Mouse (Mus musculus) left cerebral cortex, adult 9 months (tissue): ENCODE measurements around the gene Snap47.

Experiments used
- DNase-seq, 2 experiments: peaks; one replicate each; pipeline ENCODE4 v3.0.0; 2022; ENCODE audit warnings: low spot score in 2 of 2

Snap47 gene

GRCm38 (mm10) chr11:59421967-59422366, 29.0 kb downstream of the Snap47 start:
- no peak for DNase-seq

- no peak for DNase-seq
These were observed 29.6 kb downstream of the Snap47 start for GRCm38 (mm10) chr11:59421436-59421835.

- DNase-seq: no peak
These were observed 32.3 kb downstream of the Snap47 start for GRCm38 (mm10) chr11:59418708-59419107.

- peak; percentile 17 to 37 for DNase-seq
These were observed 37.8 kb downstream of the Snap47 start for GRCm38 (mm10) chr11:59412999-59413863.

- no peak for DNase-seq
These were observed 38.9 kb downstream of the Snap47 start for GRCm38 (mm10) chr11:59412058-59412457.

- no peak for DNase-seq
These were observed 40.1 kb downstream of the Snap47 start for GRCm38 (mm10) chr11:59410851-59411250.

GRCm38 (mm10) chr11:59405761-59406160, 45.2 kb downstream of the Snap47 start:
- DNase-seq: no peak

- DNase-seq: no peak
These were observed 50.1 kb downstream of the Snap47 start for GRCm38 (mm10) chr11:59400876-59401275.

GRCm38 (mm10) chr11:59399830-59400229, 51.2 kb downstream of the Snap47 start:
- no peak for DNase-seq

- no peak for DNase-seq
These were observed 53.2 kb downstream of the Snap47 start for GRCm38 (mm10) chr11:59397536-59398371.

- no peak for DNase-seq
These were observed 56.5 kb downstream of the Snap47 start for GRCm38 (mm10) chr11:59394451-59394850.

GRCm38 (mm10) chr11:59393591-59393990, 57.4 kb downstream of the Snap47 start:
- peak in 1 of 2 experiments; percentile 33 for DNase-seq

- no peak for DNase-seq
These were observed 58.7 kb downstream of the Snap47 start for GRCm38 (mm10) chr11:59392300-59392699.

GRCm38 (mm10) chr11:59390470-59390869, 60.5 kb downstream of the Snap47 start:
- no peak for DNase-seq

GRCm38 (mm10) chr11:59389617-59390016, 61.4 kb downstream of the Snap47 start:
- DNase-seq: no peak

GRCm38 (mm10) chr11:59388806-59389205, 62.2 kb downstream of the Snap47 start:
- DNase-seq: no peak

GRCm38 (mm10) chr11:59387471-59387870, 63.5 kb downstream of the Snap47 start:
- no peak for DNase-seq

- DNase-seq: no peak
These were observed 65.9 kb downstream of the Snap47 start for GRCm38 (mm10) chr11:59385123-59385522.

GRCm38 (mm10) chr11:59384441-59384959, 66.5 kb downstream of the Snap47 start:
- DNase-seq: no peak

- DNase-seq: no peak
These were observed 71.4 kb downstream of the Snap47 start for GRCm38 (mm10) chr11:59379547-59379946.

GRCm38 (mm10) chr11:59377999-59378398, 73.0 kb downstream of the Snap47 start:
- no peak for DNase-seq

GRCm38 (mm10) chr11:59375475-59375874, 75.5 kb downstream of the Snap47 start, which contains the start of gene Prss38:
Gene Prss38 (minus strand): TSS chr11:59375657.
- no peak for DNase-seq
